In genomic region chr16:30266561-30266960, GRCm38 (mm10) we compare ENCODE assay signal across 20 mouse cellular contexts. TPM values are rescaled to one million over a fixed set of nuclear protein-coding genes. Genes with fewer than 3 reads are reported as not detected.
"Had no signal": no experiment of that assay in that cellular context is flagged by ENCODE, and none has a peak within 500 bp of the region (broad histone marks: within the 10 kb centered on the region; RNA-seq: fewer than 3 reads in every experiment).

No protein-coding gene starts in this region.

- H3K9ac ChIP-seq: limb, embryonic 13.5 days; neural tube, embryonic 15.5 days had no signal

- ATAC-seq: intestine, postnatal 0 days; lung, postnatal 0 days had no signal

- H3K27ac ChIP-seq: limb, embryonic 13.5 days; neural tube, embryonic 15.5 days; stomach, postnatal 0 days had no signal

- H3K4me2 ChIP-seq: limb, embryonic 13.5 days; neural tube, embryonic 15.5 days had no signal

- DNase-seq: kidney, adult 8-10 months; kidney, postnatal 25 days; layer of hippocampus, adult 9-11 months; layer of hippocampus, postnatal 36 days; lung, adult 2 months; lung, postnatal 36 days; midbrain, embryonic 14.5 days; right cerebral cortex, adult 18-20 months; right cerebral cortex, postnatal 25 days had no signal

- H3K4me3 ChIP-seq: limb, embryonic 13.5 days; myocyte; neural tube, embryonic 15.5 days had no signal

- H3K27me3 ChIP-seq: limb, embryonic 13.5 days; neural tube, embryonic 15.5 days had no signal

- H3K9me3 ChIP-seq: limb, embryonic 13.5 days; neural tube, embryonic 15.5 days had no signal

- H3K36me3 ChIP-seq: limb, embryonic 13.5 days; neural tube, embryonic 15.5 days had no signal

RNA-seq across cellular contexts. Expression of gene Cpn2, which starts 0.7 kb away (rescaled TPM):
- total RNA-seq: layer of hippocampus, postnatal 36 days; left cerebral cortex, postnatal 36 days; megakaryocyte progenitor cell, adult 5-6 weeks had no signal
- polyA plus RNA-seq: kidney, embryonic 16.5 days; limb, embryonic 13.5 days; midbrain, embryonic 14.5 days; myocyte; neural tube, embryonic 11.5 days; neural tube, embryonic 15.5 days; stomach, postnatal 0 days had no signal

RNA-seq across cellular contexts. Expression of gene Lrrc15, which starts 16.5 kb away (rescaled TPM):
- total RNA-seq: left cerebral cortex, postnatal 36 days; megakaryocyte progenitor cell, adult 5-6 weeks had no signal
- polyA plus RNA-seq: small intestine, adult 2 months had no signal
